Mouse (Mus musculus) mature B cell (primary cell): ENCODE results near the gene Zfp184.

Source experiments
- in situ Hi-C: fragments of 300-500 bp; cut with MboI; formaldehyde crosslinking; loops from 2 replicates; pipeline ENCODE4 v1.14.3; 2019

Gene Zfp184

GRCm38 (mm10) chr13:21920681-21921233, 24.1 kb upstream of the Zfp184 start:
- in situ Hi-C loops, result loop anchor here (10.0 kb wide), 2 partner anchors 66 to 104 kb away; no protein-coding TSS in a partner anchor

GRCm38 (mm10) chr13:21923417-21923816, 21.5 kb upstream of the Zfp184 start:
- in situ Hi-C loops, result loop anchor here (10.0 kb wide), 2 partner anchors 69 to 101 kb away; no protein-coding TSS in a partner anchor

DNA sequence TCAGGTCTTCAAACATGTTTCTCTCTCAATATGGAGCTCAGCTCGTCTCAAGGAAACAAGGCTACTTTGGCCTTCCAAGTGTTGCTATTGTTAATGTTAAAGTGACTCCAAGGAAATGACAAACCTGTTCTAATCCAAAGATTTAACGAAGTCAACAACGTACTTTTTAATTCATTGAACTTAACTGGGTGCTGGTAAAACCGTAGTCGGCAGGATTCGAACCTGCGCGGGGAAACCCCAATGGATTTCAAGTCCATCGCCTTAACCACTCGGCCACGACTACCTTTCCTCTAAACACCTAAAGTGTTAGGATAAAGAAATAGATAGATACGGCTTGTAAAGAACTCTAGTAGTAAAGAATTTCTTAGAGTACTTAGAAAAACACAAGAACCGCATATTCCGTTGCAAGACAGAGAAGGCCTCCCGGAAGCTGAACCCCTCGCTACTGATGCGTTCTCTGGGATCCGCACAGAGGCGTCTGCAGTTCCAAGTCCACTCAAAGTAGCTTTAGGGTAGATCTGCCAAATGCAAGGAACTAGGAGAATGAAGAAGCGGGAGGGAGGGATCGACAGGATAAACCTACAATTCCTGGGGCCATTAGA, 20.1 kb upstream of the Zfp184 start:
- in situ Hi-C loops, result loop anchor here (10.0 kb wide), 2 partner anchors 70 to 100 kb away; no protein-coding TSS in a partner anchor

DNA sequence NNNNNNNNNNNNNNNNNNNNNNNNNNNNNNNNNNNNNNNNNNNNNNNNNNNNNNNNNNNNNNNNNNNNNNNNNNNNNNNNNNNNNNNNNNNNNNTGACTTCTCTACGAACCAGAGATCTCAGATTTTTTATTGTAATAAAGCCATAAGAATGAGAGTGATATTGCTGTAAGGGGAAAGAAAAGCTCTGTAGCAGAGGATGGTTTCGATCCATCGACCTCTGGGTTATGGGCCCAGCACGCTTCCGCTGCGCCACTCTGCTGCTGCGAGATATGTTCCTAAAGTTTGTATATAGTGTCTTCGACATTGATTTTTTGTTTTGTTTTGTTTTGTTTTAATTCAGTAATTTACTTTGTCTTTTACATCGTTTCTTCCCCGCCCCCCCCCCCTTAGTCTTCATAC, 13.9 kb upstream of the Zfp184 start:
- in situ Hi-C loops, result no loop called here

DNA sequence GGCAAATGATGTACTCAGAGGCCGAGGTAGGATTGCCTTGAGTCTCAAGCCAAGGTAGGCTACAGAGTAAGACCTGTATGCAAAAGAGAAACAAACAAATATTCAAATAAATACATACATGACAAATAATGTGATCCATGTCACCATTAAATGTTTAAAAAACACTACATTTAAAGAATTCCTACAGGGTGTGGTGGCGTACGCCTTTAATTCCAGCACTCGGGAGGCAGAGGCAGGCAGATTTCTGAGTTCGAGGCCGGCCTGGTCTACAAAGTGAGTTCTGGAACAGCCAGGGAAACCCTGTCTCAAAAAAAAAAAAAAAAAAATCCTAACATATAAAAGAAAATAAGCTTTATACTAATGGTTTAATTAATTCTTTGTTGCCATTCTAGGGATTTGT, 13.2 kb upstream of the Zfp184 start:
- in situ Hi-C loops, result no loop called here

- in situ Hi-C loops, result no loop called here
These were observed 11.0 kb upstream of the Zfp184 start for GRCm38 (mm10) chr13:21933626-21934548.

DNA sequence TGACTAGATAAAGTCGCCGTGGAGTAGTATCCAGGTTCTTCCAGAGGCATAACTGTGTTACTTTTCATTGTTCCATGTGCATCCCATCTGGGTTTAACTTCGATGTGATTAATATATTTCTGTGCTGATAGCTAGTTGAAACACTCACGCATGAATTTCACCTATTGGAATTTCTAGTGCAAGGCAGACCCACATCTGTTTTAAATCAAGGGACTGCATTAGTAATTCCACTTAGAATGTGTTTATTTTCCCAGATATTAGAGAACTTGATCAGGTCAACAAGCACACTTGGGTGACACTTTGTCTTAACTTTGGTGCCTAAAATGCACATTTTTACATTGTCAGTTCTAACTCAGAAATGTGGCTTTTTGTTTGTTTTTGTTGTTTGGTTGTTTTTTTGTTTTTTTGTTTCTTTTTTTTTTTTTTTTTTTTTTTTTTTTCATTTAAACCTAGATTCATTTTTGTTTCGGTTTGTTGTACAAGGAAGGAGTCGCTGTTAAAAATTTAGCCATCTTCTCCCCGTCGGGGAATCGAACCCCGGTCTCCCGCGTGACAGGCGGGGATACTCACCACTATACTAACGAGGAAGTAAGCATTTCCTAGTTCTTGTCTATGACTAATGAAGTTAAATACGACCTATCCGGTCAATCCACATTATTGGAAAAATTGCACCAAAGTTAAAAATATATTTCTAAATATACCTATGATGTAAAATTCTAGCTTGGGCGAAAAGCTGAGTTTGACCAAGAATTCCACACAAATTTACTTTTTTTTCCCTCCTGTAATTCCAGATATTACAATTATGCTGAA, 9.7 kb upstream of the Zfp184 start:
- in situ Hi-C loops, result no loop called here

DNA sequence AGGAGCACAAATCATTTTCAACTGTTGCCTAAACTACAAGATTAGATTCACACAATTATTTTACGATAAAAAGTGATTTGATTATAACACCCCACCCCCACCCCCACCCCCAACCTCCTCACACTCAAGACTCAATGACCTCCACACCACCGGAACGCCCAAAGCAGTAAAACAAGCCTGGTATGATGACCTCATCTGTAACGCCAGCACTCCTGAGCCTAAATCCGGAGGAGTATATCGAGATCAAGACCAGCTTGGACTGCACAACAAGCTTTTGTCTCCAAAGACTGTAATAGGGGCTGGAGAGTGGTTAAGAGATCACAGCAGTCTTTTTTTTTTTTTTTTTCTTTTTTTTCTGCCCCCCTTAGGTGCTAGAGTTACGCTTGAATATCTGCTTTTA, 9.1 kb upstream of the Zfp184 start:
- in situ Hi-C loops, result no loop called here

DNA sequence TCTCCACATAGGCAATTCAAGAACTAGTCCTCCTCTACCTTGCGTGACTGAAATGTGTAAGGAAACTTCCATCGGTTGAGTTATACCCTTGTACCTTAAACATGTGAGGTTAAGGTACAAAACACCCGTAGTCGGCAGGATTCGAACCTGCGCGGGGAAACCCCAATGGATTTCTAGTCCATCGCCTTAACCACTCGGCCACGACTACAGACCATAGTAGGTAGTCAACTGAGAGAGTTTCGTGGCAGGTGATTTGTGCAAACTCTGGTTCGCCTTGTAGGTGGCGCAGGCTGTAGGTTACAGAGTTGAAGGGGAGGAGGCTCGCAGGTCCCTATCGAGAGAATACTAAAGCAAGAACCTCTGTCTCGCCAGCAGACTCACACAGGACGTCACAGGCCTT, 7.9 kb upstream of the Zfp184 start:
- in situ Hi-C loops, result no loop called here

GRCm38 (mm10) chr13:21940213-21940612, 4.7 kb upstream of the Zfp184 start:
- in situ Hi-C loops, result loop anchor here (10.0 kb wide), 3 partner anchors 775 to 1575 kb away; no protein-coding TSS in a partner anchor

- in situ Hi-C loops, result loop anchor here (10.0 kb wide), 3 partner anchors 776 to 1574 kb away; no protein-coding TSS in a partner anchor
These were observed 4.0 kb upstream of the Zfp184 start for GRCm38 (mm10) chr13:21940811-21941321.

DNA sequence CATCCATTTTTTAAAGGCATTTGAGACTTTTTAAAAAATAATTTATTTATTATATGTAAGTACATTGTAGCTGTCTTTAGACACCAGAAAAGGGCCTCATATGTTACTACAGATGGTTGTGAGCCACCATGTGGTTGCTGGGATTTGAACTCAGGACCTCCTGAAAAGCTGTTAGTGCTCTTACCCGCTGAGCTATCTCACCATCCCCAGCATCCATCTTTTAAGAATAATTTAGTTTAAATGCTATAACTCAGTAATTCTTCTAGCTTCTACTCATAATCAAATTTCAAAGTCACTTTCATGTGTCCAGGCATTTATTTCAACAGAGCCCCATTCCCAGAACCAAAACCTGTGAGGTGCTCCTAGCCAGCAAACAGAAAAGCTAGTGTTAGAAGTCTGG, 1.2 kb upstream of the Zfp184 start:
- in situ Hi-C loops, result loop anchor here (10.0 kb wide), 3 partner anchors 779 to 1571 kb away; no protein-coding TSS in a partner anchor

DNA sequence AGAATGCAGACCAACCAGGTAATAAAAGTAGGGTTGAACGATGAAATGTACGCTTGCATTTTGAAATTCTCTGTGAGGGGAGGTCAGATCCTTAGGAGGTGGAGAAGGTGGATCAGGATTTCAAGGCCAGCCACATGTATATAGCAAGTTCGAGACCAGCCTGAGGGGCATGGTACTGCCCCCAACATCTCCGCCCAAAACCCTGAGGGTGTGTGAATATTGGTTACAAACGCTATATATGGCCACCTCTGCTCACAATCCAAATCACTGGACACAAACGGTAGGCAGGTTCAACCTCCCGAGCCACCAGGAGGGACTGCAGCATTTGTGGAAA, 335 bp upstream of the Zfp184 start:
- in situ Hi-C loops, result loop anchor here (10.0 kb wide), 3 partner anchors 780 to 1570 kb away; no protein-coding TSS in a partner anchor

DNA sequence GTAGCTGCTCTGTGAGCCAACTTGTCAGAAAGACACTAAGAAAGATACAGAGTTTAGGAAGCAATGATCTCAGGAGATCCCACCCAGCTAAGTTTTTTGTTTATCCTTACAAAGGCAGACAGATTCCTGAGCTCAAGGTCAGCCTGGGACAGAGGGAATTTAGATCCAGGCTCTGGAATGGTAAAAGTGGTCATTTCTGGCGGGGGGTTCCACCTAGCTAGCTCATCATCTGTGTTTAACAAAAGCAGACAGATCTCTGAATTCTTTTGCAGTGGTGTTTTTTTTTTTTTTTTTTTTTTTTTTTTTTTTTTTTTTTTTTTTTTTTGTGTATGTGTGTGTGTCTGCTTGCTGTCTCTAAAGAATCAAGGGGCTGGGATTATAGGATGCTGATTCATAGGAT, 24.4 kb downstream of the Zfp184 start:
- in situ Hi-C loops, result no loop called here

GRCm38 (mm10) chr13:21969816-21970215, 24.9 kb downstream of the Zfp184 start:
- in situ Hi-C loops, result loop anchor here (10.0 kb wide), 1 partner anchor 55 kb away; no protein-coding TSS in a partner anchor

DNA sequence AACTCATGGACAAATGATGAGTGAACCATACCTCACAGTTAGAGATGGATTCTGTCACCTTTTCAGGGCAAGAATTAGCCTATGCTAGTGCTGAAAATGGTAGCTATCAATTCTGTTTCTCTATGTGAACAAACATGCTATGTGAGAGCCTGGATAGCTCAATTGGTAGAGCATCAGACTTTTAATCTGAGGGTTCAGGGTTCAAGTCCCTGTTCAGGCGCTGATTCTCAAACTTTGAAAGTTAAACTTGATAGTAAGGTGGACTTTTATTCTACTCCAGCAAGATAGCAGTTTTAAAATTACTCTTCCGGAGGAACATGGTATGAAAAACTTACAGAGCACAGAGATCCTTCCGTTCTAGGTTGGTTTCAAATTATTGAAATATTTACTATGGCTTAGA, 26.7 kb downstream of the Zfp184 start:
- in situ Hi-C loops, result loop anchor here (10.0 kb wide), 1 partner anchor 53 kb away; no protein-coding TSS in a partner anchor

- in situ Hi-C loops, result loop anchor here (10.0 kb wide), 1 partner anchor 51 kb away; no protein-coding TSS in a partner anchor
These were observed 29.4 kb downstream of the Zfp184 start for GRCm38 (mm10) chr13:21974221-21974725.

DNA sequence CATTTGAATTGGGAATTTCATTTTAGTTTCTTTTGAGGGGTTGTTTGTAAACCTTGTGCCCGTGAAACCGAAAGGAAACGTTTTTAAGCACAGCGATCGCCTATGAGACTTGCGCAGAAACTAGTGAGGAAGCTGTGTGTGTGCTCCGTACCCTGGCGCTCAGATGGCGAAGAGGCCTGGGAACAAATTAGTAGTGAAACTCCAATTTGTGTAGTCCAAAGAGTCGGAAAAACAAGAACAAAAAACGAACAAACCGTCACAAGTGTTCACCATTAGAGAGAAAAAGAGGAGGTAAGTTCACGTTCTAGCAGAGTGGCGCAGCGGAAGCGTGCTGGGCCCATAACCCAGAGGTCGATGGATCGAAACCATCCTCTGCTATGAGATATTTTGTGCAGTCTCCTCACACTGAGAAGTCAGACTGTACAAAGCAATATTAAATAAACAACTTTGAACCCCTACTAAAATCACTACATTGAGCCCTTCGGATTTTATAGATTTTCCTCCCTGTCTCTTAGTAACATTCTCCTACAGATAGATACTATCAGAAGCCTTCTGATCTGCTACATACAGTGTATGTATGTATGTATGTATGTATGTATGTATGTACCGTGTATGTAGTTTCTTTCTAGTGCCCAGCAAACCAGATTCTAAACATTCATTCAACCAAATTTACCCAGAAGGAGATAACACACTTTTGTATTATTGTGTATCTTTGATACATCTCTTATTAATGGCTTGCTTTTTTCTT, 30.0 kb downstream of the Zfp184 start:
- in situ Hi-C loops, result loop anchor here (10.0 kb wide), 1 partner anchor 50 kb away; no protein-coding TSS in a partner anchor

DNA sequence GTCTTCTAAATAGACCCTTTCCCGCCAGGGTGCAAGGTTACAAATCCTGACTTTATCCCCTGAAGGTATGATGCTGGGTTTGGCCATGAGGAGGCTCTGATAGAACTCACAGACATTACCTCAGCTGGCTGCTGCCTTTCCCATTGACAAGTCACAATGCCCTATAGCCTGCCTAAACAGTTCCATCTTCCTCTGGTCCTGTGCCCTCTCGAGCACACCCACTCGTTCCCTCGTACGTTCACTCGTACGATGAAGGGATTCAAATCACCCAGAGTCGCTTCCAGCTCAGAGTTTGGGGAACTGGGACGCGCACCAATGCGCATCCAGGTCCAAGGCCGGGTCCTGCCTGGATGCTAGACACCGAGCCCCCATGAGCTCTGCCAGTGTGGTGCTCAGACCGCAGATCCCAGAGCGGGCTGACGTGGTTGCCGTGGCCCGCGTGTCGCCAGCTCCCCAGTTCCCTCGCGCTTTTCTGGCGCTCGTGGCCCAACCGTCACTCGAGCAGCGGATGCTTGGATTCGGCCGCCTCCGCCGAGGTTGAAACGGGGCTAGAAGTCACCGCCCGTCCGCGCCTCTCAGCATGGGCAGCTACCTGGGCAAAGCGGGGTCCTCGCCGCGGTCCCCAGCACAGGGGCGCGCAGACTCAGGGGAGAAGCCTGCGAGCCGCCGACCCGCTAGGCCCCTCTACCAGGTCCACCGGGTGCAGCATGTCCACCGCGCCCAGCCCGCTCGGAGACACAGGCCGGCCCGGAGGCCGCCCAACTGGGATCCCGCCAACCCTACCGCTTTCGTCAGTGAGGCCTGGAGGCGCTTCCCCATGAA, 36.3 kb downstream of the Zfp184 start, which contains the start of gene Pom121l2:
Gene Pom121l2, plus strand, starts transcription at position 214 of the 822 bp plus-strand sequence.
- in situ Hi-C loops, result no loop called here
